Mouse (Mus musculus): ENCODE results near the gene F2rl3. TPM values are rescaled to one million over a fixed set of nuclear protein-coding genes. Genes with fewer than 3 reads are reported as not detected.

F2rl3 gene
- under 1 TPM; 0.80 to 0.99 TPM for total RNA-seq (2023)

GRCm38 (mm10) chr8:72761322-72762051 lies at the start of gene F2rl3:
TSS of gene F2rl3 (plus strand) at chr8:72761880.

GRCm38 (mm10) chr8:72722769-72723650 lies 38.7 kb upstream of the F2rl3 start, which contains the start of gene Sin3b:
TSS of gene Sin3b (plus strand) at chr8:72723285.

Other genes with a start within 250 kb of the F2rl3 start
- gene Med26, start 213.6 kb upstream of the F2rl3 start, total RNA-seq (2023): 10 to 100 TPM; 17.2 to 20.0 TPM
- 100 to 1,000 TPM; 154 to 168 TPM for gene Smim7, start 190.8 kb upstream of the F2rl3 start, total RNA-seq (2023)
- 1 to 10 TPM; 1.5 to 3.1 TPM for gene Tmem38a, start 189.8 kb upstream of the F2rl3 start, total RNA-seq (2023)
- under 1 TPM in 1 of 2 experiments, not detected in 1; 0.06 TPM for gene Nwd1, start 115.2 kb upstream of the F2rl3 start, total RNA-seq (2023)
- 100 to 1,000 TPM; 141 to 151 TPM for gene Sin3b, start 38.6 kb upstream of the F2rl3 start, total RNA-seq (2023)

Data from B cell, adult 67 days (primary cell).